Mouse (Mus musculus): Measurements from ENCODE around the gene Vmn2r67. TPM values are rescaled to one million over a fixed set of nuclear protein-coding genes. Genes with fewer than 3 reads are reported as not detected.
"Not testable (repeated sequence)": the region's sequence is repeated elsewhere in the genome, so short reads cannot be mapped to it uniquely, and the experiment has no call there.

Gene Vmn2r67
- not detected for total RNA-seq (2021)

GRCm38 (mm10) chr7:85155898-85156297 is at the start of gene Vmn2r67:
Gene Vmn2r67, minus strand, starts transcription at chr7:85155998.
- DNase-seq = no peak

- DNase-seq = not testable (repeated sequence)
Measured at GRCm38 (mm10) chr7:85104531-85104930, 51.3 kb downstream of the Vmn2r67 start.

Other genes with a start within 250 kb of the Vmn2r67 start
- gene Vmn2r65, start 191.9 kb downstream of the Vmn2r67 start, total RNA-seq (2021) = not detected
- gene Vmn2r66, start 143.7 kb downstream of the Vmn2r67 start, total RNA-seq (2021) = not detected
- not detected for gene Vmn2r68, start 81.8 kb upstream of the Vmn2r67 start, total RNA-seq (2021)

Data from heart, postnatal 4 days (tissue).